Mouse (Mus musculus) monocyte, adult 5-6 weeks (primary cell): ENCODE results near the gene Lgals3bp. TPM values are rescaled to one million over a fixed set of nuclear protein-coding genes. Genes with fewer than 3 reads are reported as not detected.
"Not testable (repeated sequence)": the region's sequence is repeated elsewhere in the genome, so short reads cannot be mapped to it uniquely, and the experiment has no call there.

Source experiments
- ATAC-seq: fragments of 153-309, 156-312 bp; replicated peaks from 2 replicates; pipeline ENCODE4 v1.8.0; 2017; ENCODE audit warnings: mild to moderate bottlenecking; ENCODE audit not compliant: low TSS enrichment, insufficient number of reproducible peaks, severe bottlenecking, poor library complexity, low FRiP score
- total RNA-seq: library from RNA; stranded (forward); fragments of 200-1000, 200-491, 200-594 nt; gene quantifications from 3 replicates; pipeline ENCODE4 v1.2.3, GENCODE M21; 2017

Gene Lgals3bp
- total RNA-seq, 1 experiment from 2014 or later, result 44.4 TPM

- no peak for ATAC-seq
Measured at GRCm38 (mm10) chr11:118406521-118406920, 4.6 kb upstream of the Lgals3bp start.

GRCm38 (mm10) chr11:118405311-118405710 is 3.4 kb upstream of the Lgals3bp start:
- no peak for ATAC-seq

DNA sequence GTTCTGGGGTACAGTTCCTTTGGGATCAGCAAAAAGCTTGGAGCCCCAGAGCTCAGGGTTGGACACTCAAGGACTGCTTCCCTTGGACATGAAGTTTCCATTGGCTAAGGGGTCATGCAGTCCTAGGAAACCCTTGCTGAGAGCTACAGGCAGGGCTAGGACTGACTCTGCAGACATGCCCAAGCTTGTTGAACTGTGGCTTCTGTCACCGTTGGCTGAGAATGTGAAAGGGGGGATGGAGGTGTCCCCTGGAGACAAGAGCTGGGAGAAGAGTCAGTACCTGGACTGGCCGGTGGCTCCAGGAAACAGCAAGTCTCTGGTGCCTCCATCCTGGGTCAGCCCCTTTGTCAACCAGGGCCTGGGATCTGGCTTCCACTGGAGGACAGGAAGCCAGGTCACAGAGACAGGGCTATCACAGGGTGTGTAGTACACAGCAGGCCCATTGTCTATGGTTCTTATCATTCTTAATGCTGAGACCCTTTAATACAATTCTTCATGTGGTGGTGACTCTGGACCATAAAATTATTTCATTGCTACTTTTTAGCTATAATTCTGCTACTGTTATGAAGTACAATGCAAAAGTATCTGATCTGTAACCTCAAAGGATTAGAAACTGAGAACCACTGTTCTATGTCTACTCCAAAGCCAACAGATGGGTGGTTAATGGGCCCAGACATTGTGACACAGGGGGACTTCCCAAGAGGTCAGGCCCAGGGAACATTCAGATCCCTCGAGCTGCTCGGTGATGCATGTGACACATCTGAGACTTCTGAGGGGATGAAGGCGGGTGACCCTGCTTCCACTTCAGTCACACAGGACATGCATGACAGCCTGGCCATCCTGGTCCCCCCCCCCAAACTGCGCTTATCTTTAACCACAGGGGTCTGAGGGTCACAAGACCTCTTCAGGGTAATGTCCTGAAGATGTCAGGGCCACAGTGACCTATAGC is 2.3 kb upstream of the Lgals3bp start:
- no peak for ATAC-seq

- ATAC-seq, result no peak
Measured at GRCm38 (mm10) chr11:118403183-118403582, 1.3 kb upstream of the Lgals3bp start.

DNA sequence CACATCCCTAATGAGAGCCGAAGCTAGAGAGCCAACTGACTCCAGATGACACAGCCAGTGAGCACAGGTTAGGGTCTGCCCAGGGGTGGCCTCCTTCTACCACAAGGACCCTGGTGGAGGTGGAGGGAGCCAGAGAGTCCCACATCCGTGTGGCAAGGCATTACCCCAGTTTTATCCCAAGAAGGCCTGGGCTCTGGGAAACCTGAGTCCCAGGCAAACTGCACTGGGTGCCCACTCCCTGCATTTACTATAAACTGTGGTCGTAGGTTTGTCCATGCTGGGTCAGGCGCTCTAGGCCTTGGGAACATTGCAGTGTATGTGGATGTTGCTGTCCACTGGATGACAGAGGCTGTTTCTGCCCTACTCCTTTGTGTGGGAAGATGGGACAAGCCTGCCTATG is 697 bp downstream of the Lgals3bp start:
- no peak for ATAC-seq

DNA sequence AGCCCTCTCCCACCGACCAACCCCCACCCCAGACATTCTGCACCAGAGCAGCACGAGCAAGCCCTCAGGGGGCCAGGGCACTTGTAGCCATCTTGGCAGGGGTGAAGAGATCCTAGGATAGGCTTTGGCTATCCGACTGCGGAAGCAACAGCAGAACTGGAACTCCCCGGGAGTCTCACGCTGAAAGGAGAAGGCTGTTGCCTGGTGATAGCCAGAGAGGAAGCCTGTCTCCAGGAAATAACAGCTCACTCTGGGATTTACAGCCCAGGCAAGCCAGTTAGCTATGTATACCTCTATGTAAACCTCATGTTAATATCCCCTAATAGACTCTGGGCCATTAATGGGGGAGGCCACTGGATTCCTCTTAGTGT is 1.3 kb downstream of the Lgals3bp start:
- no peak for ATAC-seq

DNA sequence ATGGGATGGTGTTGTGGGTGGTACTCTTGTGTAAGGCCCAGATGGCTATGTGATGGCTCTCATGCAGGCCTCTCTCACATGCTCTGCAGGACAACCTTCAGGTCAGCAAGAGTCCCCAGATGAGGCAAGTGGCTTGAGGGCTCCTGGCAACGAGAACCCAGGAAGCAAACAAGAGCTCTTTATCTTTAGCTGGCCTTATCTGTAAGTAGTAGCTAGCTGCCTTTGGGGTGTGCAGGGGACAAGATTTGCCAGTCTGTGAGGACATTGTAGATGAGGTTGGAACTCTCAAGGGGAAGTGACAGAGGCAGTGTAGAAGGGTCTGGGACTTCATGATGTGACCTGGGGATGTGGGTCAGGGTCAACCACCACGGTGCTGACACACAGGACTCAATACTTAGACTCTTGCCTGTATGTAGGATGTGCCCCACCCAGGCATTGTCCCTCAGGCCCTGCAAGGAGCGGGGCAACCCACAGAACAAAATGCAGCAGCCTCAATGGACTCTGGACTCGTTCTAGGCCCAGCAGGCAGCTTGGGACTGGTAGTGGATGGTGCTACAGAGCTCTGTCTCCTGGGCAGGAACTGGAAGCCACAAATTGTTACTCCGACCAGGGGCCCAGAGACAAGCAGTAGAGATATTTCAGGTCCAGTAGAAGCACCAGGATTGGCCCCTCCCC is 1.9 kb downstream of the Lgals3bp start:
- ATAC-seq, result no peak

DNA sequence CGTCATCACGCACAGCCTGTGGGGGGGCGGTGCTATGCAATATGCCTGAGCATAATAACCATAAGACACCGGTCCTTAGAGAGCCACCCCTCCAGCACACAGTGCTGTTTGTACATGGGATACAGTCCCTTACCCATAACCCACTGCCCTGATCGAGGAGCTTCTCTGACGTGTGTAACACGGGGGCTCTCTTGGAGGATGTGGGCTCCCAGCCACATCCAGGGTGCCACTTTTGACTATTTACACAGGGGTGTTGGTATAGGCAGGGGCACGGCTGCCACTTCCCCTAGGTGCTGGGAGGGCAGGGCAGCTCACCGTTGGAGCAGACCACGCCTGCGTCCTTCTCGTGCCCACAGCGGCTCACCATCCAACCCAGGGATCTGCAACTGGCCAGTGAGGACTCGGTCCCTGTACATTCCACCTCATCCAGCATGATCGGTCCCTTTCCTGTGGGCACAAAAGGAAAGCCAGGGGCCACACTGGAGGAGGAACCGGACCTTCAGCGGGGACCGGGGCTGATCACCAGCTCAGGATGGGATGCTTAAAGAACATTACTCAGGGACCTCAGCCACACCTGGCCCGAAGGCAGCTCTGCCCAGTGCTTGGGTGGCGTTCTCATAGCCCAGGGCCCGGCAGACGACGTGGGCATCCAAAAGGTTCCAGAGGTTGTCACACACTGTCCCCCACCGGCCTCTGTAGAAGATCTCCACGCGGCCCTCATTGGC is 3.9 kb downstream of the Lgals3bp start:
- ATAC-seq, result no peak

DNA sequence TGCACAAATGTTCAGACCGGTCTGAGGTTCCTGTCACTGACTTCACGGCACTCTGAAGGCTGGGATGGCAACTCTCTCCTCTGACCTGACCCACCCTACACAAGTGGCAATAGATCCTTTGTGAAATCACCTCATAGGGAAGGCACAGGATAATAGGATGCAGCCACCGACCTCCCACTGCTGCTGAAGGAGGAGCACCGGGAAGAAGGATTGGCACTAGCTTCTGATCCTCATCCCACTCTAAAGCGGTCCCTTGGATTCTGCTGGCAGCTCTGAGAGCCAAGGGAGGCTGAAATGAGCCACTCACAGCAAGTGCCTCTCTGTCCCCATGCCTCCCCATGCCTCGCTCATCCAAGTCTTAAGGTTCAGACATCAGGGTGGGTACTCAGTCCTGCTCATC is 7.4 kb downstream of the Lgals3bp start:
- no peak for ATAC-seq

GRCm38 (mm10) chr11:118393991-118394390 is 7.9 kb downstream of the Lgals3bp start:
- ATAC-seq, result no peak

- ATAC-seq, result not testable (repeated sequence)
Measured at GRCm38 (mm10) chr11:118387816-118388215, 14.1 kb downstream of the Lgals3bp start.

GRCm38 (mm10) chr11:118379251-118380009 is 22.5 kb downstream of the Lgals3bp start:
- ATAC-seq, result peak; percentile 95

DNA sequence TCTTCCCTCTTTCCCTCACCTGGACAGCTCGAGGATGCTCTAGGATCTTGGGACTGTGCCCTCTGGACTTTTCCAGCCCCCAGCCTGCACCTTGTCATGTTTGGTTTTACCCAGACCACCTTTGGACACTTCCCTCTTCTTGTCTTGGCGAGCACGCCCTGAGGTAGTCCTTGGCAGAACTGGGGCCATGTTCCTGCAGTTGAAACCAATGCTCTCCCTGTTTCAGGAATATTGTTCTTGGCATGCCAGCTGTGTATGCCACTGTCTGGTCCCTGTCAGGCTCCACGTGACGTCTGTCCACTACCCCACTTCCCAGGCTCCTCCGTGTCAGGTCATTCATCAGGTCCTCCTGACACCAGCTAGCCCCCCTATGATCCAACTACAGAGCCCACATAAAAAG is 23.2 kb downstream of the Lgals3bp start:
- ATAC-seq, result no peak

- ATAC-seq, result 0 out of 2 replicates have a peak, but pooled peaks have one; percentile 7
Measured at GRCm38 (mm10) chr11:118376323-118376722, 25.6 kb downstream of the Lgals3bp start.

GRCm38 (mm10) chr11:118375881-118376280 is 26.0 kb downstream of the Lgals3bp start:
- ATAC-seq, result no peak

DNA sequence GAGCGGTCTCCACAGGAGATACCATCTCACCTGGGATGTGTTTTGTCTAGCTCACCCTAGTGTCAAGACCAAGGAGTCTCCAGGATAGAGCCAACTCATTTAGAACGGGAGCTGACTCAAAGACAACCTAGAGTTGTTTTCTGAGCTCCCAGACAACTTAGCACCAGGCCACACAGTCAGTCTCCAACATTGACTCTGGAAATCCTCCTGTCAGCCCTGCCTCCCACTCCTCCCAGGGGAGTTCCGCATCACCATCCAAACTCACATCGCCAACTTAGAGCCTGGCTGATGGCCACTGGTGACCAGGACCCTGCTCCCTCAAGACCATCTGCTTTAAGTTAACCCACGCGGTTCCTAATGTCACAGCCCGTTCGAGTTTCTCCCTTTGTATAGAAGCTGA is 26.4 kb downstream of the Lgals3bp start:
- no peak for ATAC-seq

DNA sequence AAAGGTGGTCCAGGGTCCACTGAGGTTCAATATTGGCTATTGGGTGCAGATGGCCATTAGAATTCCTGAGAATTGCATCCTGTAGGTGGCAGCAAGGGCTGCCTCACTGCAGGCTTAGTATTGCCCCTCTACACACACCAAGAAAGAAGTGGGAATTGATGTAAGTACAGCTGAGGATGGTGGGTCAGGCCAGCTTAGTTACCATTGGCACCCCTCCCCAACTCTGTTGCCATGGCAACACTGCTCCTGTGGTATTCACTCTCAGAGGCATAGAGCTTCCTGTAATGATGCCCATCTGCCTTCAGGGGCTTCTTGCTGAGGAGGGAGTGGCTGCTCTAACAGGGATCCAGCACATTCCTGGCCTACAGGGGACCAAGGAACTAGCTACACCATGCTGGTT is 26.9 kb downstream of the Lgals3bp start:
- no peak for ATAC-seq

DNA sequence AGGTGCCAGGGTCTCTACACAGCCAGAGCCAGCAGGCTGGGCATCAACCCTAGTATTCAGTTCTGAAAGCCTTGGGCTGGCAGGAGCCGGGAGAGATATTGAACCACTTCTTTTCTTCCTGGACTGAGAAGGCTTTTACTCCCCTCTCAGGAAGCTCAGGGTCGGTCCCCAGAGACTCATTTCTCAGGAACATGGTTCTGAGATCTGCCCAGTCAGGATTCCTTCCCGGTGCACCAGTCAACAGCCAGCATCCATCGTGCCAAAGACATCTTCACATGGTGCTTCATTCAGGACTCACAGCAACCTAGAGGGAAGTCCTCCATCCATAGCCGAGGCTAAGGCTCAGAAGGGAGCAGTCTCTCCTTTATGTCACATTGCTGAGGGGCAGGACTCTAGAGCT is 27.4 kb downstream of the Lgals3bp start:
- no peak for ATAC-seq

DNA sequence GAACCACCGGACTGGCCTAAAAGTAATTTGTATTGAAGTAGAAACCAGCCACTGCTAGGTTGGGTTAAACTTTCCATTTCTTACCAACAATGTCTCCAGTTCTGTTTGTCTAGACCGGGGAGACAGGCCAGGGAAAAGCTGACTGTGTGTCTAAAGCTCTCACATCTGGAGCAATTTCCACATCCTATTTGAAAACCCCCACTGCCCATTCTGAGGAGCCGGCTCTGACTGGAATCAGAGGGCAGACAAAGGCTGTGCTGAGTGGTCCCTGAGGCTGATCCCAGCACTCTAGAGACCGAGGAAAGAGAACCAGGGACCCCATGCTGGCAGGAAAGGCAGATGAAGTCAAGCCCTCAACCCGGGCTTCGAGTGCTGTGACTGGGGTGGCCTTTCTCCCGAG is 29.3 kb downstream of the Lgals3bp start:
- no peak for ATAC-seq
